Mouse (Mus musculus): ENCODE data around the gene Hmg20b. TPM values are rescaled to one million over a fixed set of nuclear protein-coding genes. Genes with fewer than 3 reads are reported as not detected.

Hmg20b gene
- polyA plus RNA-seq, 1 experiment: 89.0 TPM

GRCm38 (mm10) chr10:81334324-81334723 is 16.0 kb downstream of the Hmg20b start:
- Histone ChIP-seq H3K4me3 (ENCODE audit: insufficient read depth, poor library complexity, severe bottlenecking) (no peak overlapping the region), H3ac (ENCODE audit: control insufficient read depth, insufficient read length, low read depth) (no peak overlapping the region), H3K27me3 (ENCODE audit: control insufficient read depth, insufficient read depth, insufficient read length) (no peaks in the 10 kb centered on the region), H3K36me3 (ENCODE audit: control insufficient read depth, insufficient read depth) (no peaks in the 10 kb centered on the region), H3K79me3 (ENCODE audit: low read depth) (no peaks in the 10 kb centered on the region), H3K79me2 (ENCODE audit: control insufficient read depth, insufficient read depth) (no peaks in the 10 kb centered on the region)
- TF ChIP-seq MYOG (IDR thresholded peaks at IDR 0.05; ENCODE audit: control insufficient read depth, extremely low read depth, insufficient read length): no peak
- no peak for TF ChIP-seq CEBPB (IDR thresholded peaks at IDR 0.05; ENCODE audit: low read depth)
- no peak for TF ChIP-seq MYOD1 (IDR thresholded peaks at IDR 0.05; ENCODE audit: control insufficient read depth, insufficient read length, low read depth)
- no peak for TF ChIP-seq FOSL1 (IDR thresholded peaks at IDR 0.05; ENCODE audit: insufficient read depth, low read length, poor library complexity, severe bottlenecking)
- TF ChIP-seq CTCF (IDR thresholded peaks at IDR 0.05; ENCODE audit: control insufficient read depth, insufficient read depth, insufficient read length): no peak
- no peak for TF ChIP-seq MAX (IDR thresholded peaks at IDR 0.05)
- TF ChIP-seq USF1 (IDR thresholded peaks at IDR 0.05; ENCODE audit: low read depth): no peak

GRCm38 (mm10) chr10:81332277-81332676 is 18.0 kb downstream of the Hmg20b start:
- no peak for TF ChIP-seq USF1 (IDR thresholded peaks at IDR 0.05; ENCODE audit: low read depth)
- TF ChIP-seq CEBPB (IDR thresholded peaks at IDR 0.05; ENCODE audit: low read depth): no peak
- TF ChIP-seq MAX (IDR thresholded peaks at IDR 0.05): no peak
- no peak for TF ChIP-seq MYOG (IDR thresholded peaks at IDR 0.05; ENCODE audit: control insufficient read depth, extremely low read depth, insufficient read length)
- TF ChIP-seq CTCF (IDR thresholded peaks at IDR 0.05; ENCODE audit: control insufficient read depth, insufficient read depth, insufficient read length): no peak
- no peak for TF ChIP-seq FOSL1 (IDR thresholded peaks at IDR 0.05; ENCODE audit: insufficient read depth, low read length, poor library complexity, severe bottlenecking)
- no peak for TF ChIP-seq MYOD1 (IDR thresholded peaks at IDR 0.05; ENCODE audit: control insufficient read depth, insufficient read length, low read depth)
- Histone ChIP-seq H3ac (ENCODE audit: control insufficient read depth, insufficient read length, low read depth) (no peak overlapping the region), H3K36me3 (ENCODE audit: control insufficient read depth, insufficient read depth) (peaks cover 1% of the 10 kb centered on the region), H3K27me3 (ENCODE audit: control insufficient read depth, insufficient read depth, insufficient read length) (no peaks in the 10 kb centered on the region), H3K79me2 (ENCODE audit: control insufficient read depth, insufficient read depth) (no peaks in the 10 kb centered on the region), H3K79me3 (ENCODE audit: low read depth) (no peaks in the 10 kb centered on the region), H3K4me3 (ENCODE audit: insufficient read depth, poor library complexity, severe bottlenecking) (no peak overlapping the region)

GRCm38 (mm10) chr10:81330007-81330406 is 20.3 kb downstream of the Hmg20b start:
- Histone ChIP-seq H3K79me2 (ENCODE audit: control insufficient read depth, insufficient read depth) (no peaks in the 10 kb centered on the region), H3K36me3 (ENCODE audit: control insufficient read depth, insufficient read depth) (peaks cover 21% of the 10 kb centered on the region), H3ac (ENCODE audit: control insufficient read depth, insufficient read length, low read depth) (no peak overlapping the region), H3K79me3 (ENCODE audit: low read depth) (no peaks in the 10 kb centered on the region), H3K4me3 (ENCODE audit: insufficient read depth, poor library complexity, severe bottlenecking) (no peak overlapping the region), H3K27me3 (ENCODE audit: control insufficient read depth, insufficient read depth, insufficient read length) (no peaks in the 10 kb centered on the region)
- TF ChIP-seq MAX (IDR thresholded peaks at IDR 0.05): no peak
- TF ChIP-seq USF1 (IDR thresholded peaks at IDR 0.05; ENCODE audit: low read depth): no peak

- no peak overlapping the region for H3ac ChIP-seq (ENCODE audit: control insufficient read depth, insufficient read length, low read depth)
- no peaks in the 10 kb centered on the region for H3K27me3 ChIP-seq (ENCODE audit: control insufficient read depth, insufficient read depth, insufficient read length)
- H3K79me2 ChIP-seq (ENCODE audit: control insufficient read depth, insufficient read depth): no peaks in the 10 kb centered on the region
- peaks cover 27% of the 10 kb centered on the region for H3K36me3 ChIP-seq (ENCODE audit: control insufficient read depth, insufficient read depth)
- TF ChIP-seq MYOD1 (IDR thresholded peaks at IDR 0.05; ENCODE audit: control insufficient read depth, insufficient read length, low read depth) (no peak), FOSL1 (IDR thresholded peaks at IDR 0.05; ENCODE audit: insufficient read depth, low read length, poor library complexity, severe bottlenecking) (no peak), CTCF (IDR thresholded peaks at IDR 0.05; ENCODE audit: control insufficient read depth, insufficient read depth, insufficient read length) (no peak), USF1 (IDR thresholded peaks at IDR 0.05; ENCODE audit: low read depth) (no peak), MAX (IDR thresholded peaks at IDR 0.05) (no peak), CEBPB (IDR thresholded peaks at IDR 0.05; ENCODE audit: low read depth) (no peak), MYOG (IDR thresholded peaks at IDR 0.05; ENCODE audit: control insufficient read depth, extremely low read depth, insufficient read length) (no peak)
- H3K4me3 ChIP-seq (ENCODE audit: insufficient read depth, poor library complexity, severe bottlenecking): no peak overlapping the region
- peaks cover 1% of the 10 kb centered on the region for H3K79me3 ChIP-seq (ENCODE audit: low read depth)
Observed at GRCm38 (mm10) chr10:81329194-81329975, 20.9 kb downstream of the Hmg20b start.

- no peak within 1 kb of the TSS for H3K4me3 ChIP-seq (ENCODE audit: insufficient read depth, poor library complexity, severe bottlenecking)
- H3K79me3 ChIP-seq (ENCODE audit: low read depth): peaks cover 2% of the 10 kb centered on the region
- H3K36me3 ChIP-seq (ENCODE audit: control insufficient read depth, insufficient read depth): peaks cover 36% of the 10 kb centered on the region
- H3ac ChIP-seq (ENCODE audit: control insufficient read depth, insufficient read length, low read depth): no peak within 1 kb of the TSS
- TF ChIP-seq USF1 (IDR thresholded peaks at IDR 0.05; ENCODE audit: low read depth) (no peak), MYOG (IDR thresholded peaks at IDR 0.05; ENCODE audit: control insufficient read depth, extremely low read depth, insufficient read length) (no peak), CEBPB (IDR thresholded peaks at IDR 0.05; ENCODE audit: low read depth) (no peak), MYOD1 (IDR thresholded peaks at IDR 0.05; ENCODE audit: control insufficient read depth, insufficient read length, low read depth) (no peak), MAX (IDR thresholded peaks at IDR 0.05) (no peak), CTCF (IDR thresholded peaks at IDR 0.05; ENCODE audit: control insufficient read depth, insufficient read depth, insufficient read length) (no peak)
- H3K79me2 ChIP-seq (ENCODE audit: control insufficient read depth, insufficient read depth): peaks cover 6% of the 10 kb centered on the region
- H3K27me3 ChIP-seq (ENCODE audit: control insufficient read depth, insufficient read depth, insufficient read length): no peaks in the 10 kb centered on the region
Observed at GRCm38 (mm10) chr10:81328386-81328785, 21.9 kb downstream of the Hmg20b start, which contains the start of gene Tbxa2r. Gene Tbxa2r (plus strand): TSS chr10:81328731.

- no peak overlapping the region for H3K4me3 ChIP-seq (ENCODE audit: insufficient read depth, poor library complexity, severe bottlenecking)
- no peaks in the 10 kb centered on the region for H3K27me3 ChIP-seq (ENCODE audit: control insufficient read depth, insufficient read depth, insufficient read length)
- TF ChIP-seq FOSL1 (IDR thresholded peaks at IDR 0.05; ENCODE audit: insufficient read depth, low read length, poor library complexity, severe bottlenecking): no peak
- no peak for TF ChIP-seq USF1 (IDR thresholded peaks at IDR 0.05; ENCODE audit: low read depth)
- no peak for TF ChIP-seq CEBPB (IDR thresholded peaks at IDR 0.05; ENCODE audit: low read depth)
- TF ChIP-seq CTCF (IDR thresholded peaks at IDR 0.05; ENCODE audit: control insufficient read depth, insufficient read depth, insufficient read length): no peak
- peaks cover 4% of the 10 kb centered on the region for H3K79me3 ChIP-seq (ENCODE audit: low read depth)
- H3K79me2 ChIP-seq (ENCODE audit: control insufficient read depth, insufficient read depth): peaks cover 10% of the 10 kb centered on the region
- H3ac ChIP-seq (ENCODE audit: control insufficient read depth, insufficient read length, low read depth): no peak overlapping the region
- peaks cover 40% of the 10 kb centered on the region for H3K36me3 ChIP-seq (ENCODE audit: control insufficient read depth, insufficient read depth)
Observed at GRCm38 (mm10) chr10:81327959-81328358, 22.3 kb downstream of the Hmg20b start.
